Comparison of ENCODE assay signal across 9 mouse cellular contexts in the genomic region with DNA sequence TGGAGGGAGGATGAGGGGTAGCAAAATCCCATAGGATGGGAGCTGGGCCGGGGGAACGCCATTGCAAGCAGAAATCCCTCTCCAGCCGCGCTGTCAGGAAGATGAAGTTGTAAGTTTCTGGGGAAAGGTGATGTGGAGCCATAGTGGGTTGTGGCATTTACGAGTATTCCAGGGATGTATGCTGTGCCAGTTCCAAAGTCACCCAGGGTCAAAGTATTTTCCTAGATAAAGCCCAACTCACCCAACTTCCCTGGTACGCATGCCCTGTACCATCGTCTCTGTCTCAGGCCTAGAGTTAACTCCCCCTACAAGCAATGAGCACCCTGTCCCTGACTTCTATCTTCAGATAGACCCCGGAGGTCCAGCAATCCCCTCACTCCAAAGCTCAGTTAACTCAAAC. TPM values are rescaled to one million over a fixed set of nuclear protein-coding genes. Genes with fewer than 3 reads are reported as not detected.
DNase-seq lines count a peak whose midpoint lies in the region; ATAC-seq and TF ChIP-seq lines count a peak whose summit lies in the region.
"Had no signal": no experiment of that assay in that cellular context is flagged by ENCODE, and none has a peak within 500 bp of the region (broad histone marks: within the 10 kb centered on the region; RNA-seq: fewer than 3 reads in every experiment).

No protein-coding gene starts in this region.

- no peak overlapping the region for H3K27ac ChIP-seq in kidney, adult 2 months (ENCODE audit: insufficient read depth, low read depth, low read length)
- no peak overlapping the region for H3K27ac ChIP-seq in ES-Bruce4 (ENCODE audit: insufficient read depth, low read length)
- no peak overlapping the region for H3K27ac ChIP-seq in embryonic facial prominence, embryonic 10.5 days (replicated peaks)
- no peak overlapping the region for H3K27ac ChIP-seq in limb, embryonic 13.5 days

- H3K9me3 ChIP-seq in ES-Bruce4 (replicated peaks; ENCODE audit: control insufficient read depth, insufficient read depth, low read length, poor library complexity, severe bottlenecking), result no peaks in the 10 kb centered on the region
- H3K9me3 ChIP-seq in embryonic facial prominence, embryonic 10.5 days, result no peaks in the 10 kb centered on the region
- H3K9me3 ChIP-seq in limb, embryonic 13.5 days, result no peaks in the 10 kb centered on the region

- no peak for ATAC-seq in limb, embryonic 13.5 days (ENCODE audit: low FRiP score, low read depth)
- ATAC-seq in CD4-positive, CD25-positive, alpha-beta regulatory T cell, adult 4 months, result no peak

- no peaks in the 10 kb centered on the region for H3K36me3 ChIP-seq in kidney, adult 2 months (ENCODE audit: control insufficient read depth, insufficient read depth, low read length)
- peaks cover 9% of the 10 kb centered on the region for H3K36me3 ChIP-seq in ES-Bruce4 (ENCODE audit: control insufficient read depth, insufficient read depth, low read length, poor library complexity, severe bottlenecking)
- peaks cover 47% of the 10 kb centered on the region for H3K36me3 ChIP-seq in embryonic facial prominence, embryonic 10.5 days (replicated peaks)
- peaks cover 42% of the 10 kb centered on the region for H3K36me3 ChIP-seq in limb, embryonic 13.5 days

- no peaks in the 10 kb centered on the region for H3K27me3 ChIP-seq in kidney, adult 2 months (replicated peaks; ENCODE audit: control insufficient read depth, insufficient read depth, low read length)
- H3K27me3 ChIP-seq in ES-Bruce4 (ENCODE audit: control insufficient read depth, insufficient read depth, low read length, poor library complexity, severe bottlenecking), result no peaks in the 10 kb centered on the region
- peaks cover 14% of the 10 kb centered on the region for H3K27me3 ChIP-seq in embryonic facial prominence, embryonic 10.5 days (replicated peaks; ENCODE audit: low read depth, poor library complexity, severe bottlenecking)
- peaks cover 13% of the 10 kb centered on the region for H3K27me3 ChIP-seq in limb, embryonic 13.5 days

- no peak for TF ChIP-seq POLR2A in kidney, adult 2 months (IDR thresholded peaks at IDR 0.05; ENCODE audit: low read depth, low read length)
- TF ChIP-seq POLR2A in ES-Bruce4 (IDR thresholded peaks at IDR 0.05; ENCODE audit: insufficient read depth, low read length), result no peak

- peak overlapping the region; percentile 37; the same call in 1 of the 2 replicates for H3K4me3 ChIP-seq in kidney, adult 2 months (ENCODE audit: insufficient read depth, low read depth, low read length)
- H3K4me3 ChIP-seq in ES-Bruce4 (ENCODE audit: low read depth, low read length), result peak overlapping the region; percentile 41
- H3K4me3 ChIP-seq in embryonic facial prominence, embryonic 10.5 days, result peak overlapping the region; percentile 41
- H3K4me3 ChIP-seq in limb, embryonic 13.5 days, result no peak overlapping the region

- TF ChIP-seq EP300 in ES-Bruce4 (IDR thresholded peaks at IDR 0.05; ENCODE audit: insufficient read depth, low read depth, low read length), result no peak

- peak overlapping the region; percentile 54 for H3K4me2 ChIP-seq in limb, embryonic 13.5 days (replicated peaks)

- no peak for TF ChIP-seq CTCF in kidney, adult 2 months (conservative IDR thresholded peaks at IDR 0.05; ENCODE audit: insufficient read depth, insufficient read length, low read depth, low read length)
- TF ChIP-seq CTCF in ES-Bruce4 (IDR thresholded peaks at IDR 0.05; ENCODE audit: low read depth, low read length), result no peak

- peaks cover 10% of the 10 kb centered on the region; the same call in 1 of the 2 replicates for H3K4me1 ChIP-seq in kidney, adult 2 months (ENCODE audit: control insufficient read depth, insufficient read depth, low read length)
- H3K4me1 ChIP-seq in ES-Bruce4 (ENCODE audit: control insufficient read depth, insufficient read depth, low read length), result no peaks in the 10 kb centered on the region
- H3K4me1 ChIP-seq in embryonic facial prominence, embryonic 10.5 days, result peaks cover 10% of the 10 kb centered on the region
- 0 out of 2 replicates have a peak, but pooled peaks cover 9% of the 10 kb centered on the region for H3K4me1 ChIP-seq in limb, embryonic 13.5 days

- peak; percentile 23 for DNase-seq in kidney, adult 2 months
- DNase-seq in kidney, postnatal 14 days, result no peak
- no peak for DNase-seq in embryonic facial prominence, embryonic 10.5 days (ENCODE audit: low spot score)
- DNase-seq in embryo, embryonic 11 days, result no peak
- DNase-seq in cerebellum, adult 9-11 months, result no peak
- DNase-seq: thymus, postnatal 4 days had no signal

- WGBS in kidney, adult 2 months, result 54% methylated on average over 8 of the region's 8 CpGs
- 59% methylated on average over 8 of the region's 8 CpGs for WGBS in embryonic facial prominence, embryonic 10.5 days
- 63% methylated on average over 8 of the region's 8 CpGs for WGBS in limb, embryonic 13.5 days

- no peak overlapping the region for H3K9ac ChIP-seq in ES-Bruce4 (ENCODE audit: low read depth, poor library complexity, severe bottlenecking)
- peak overlapping the region; percentile 48; the same call in 1 of the 2 replicates for H3K9ac ChIP-seq in limb, embryonic 13.5 days

RNA-seq across cellular contexts. Expression of a gene that starts 0.4 kb away (rescaled TPM):
- polyA plus RNA-seq in kidney, adult 2 months (2012; rRNA removed), result 30.2 and 37.5 TPM in 2 replicates
- polyA plus RNA-seq in ES-Bruce4 (2011; ENCODE audit: insufficient read depth, insufficient read length, low read depth, missing spikeins), result 0.99 and 1.4 TPM in 2 replicates
- polyA plus RNA-seq in embryonic facial prominence, embryonic 10.5 days (2016; fragmentation: Nextera tagmentation; extraction: Ambion mirVana), result 0.47 and 0.80 TPM in 2 replicates
- polyA plus RNA-seq in limb, embryonic 13.5 days (2015; fragmentation: Nextera tagmentation; extraction: Ambion mirVana), result 1.0 and 1.2 TPM in 2 replicates
- 1 to 10 TPM in 1 of 2 experiments, under 1 TPM in 1; 0.60 to 1.1 TPM for polyA plus RNA-seq in CD4-positive, CD25-positive, alpha-beta regulatory T cell, adult 4 months (2017; shearing (Covaris generic))

RNA-seq across cellular contexts. Expression of a gene that starts 10.1 kb away (rescaled TPM):
- polyA plus RNA-seq in kidney, adult 2 months (2012; rRNA removed), result 0.05 and 0.08 TPM in 2 replicates
- 2.2 TPM in 2 replicates for polyA plus RNA-seq in ES-Bruce4 (2011; ENCODE audit: insufficient read depth, insufficient read length, low read depth, missing spikeins)
- 0.14 and 0.24 TPM in 2 replicates for polyA plus RNA-seq in embryonic facial prominence, embryonic 10.5 days (2016; fragmentation: Nextera tagmentation; extraction: Ambion mirVana)
- polyA plus RNA-seq in limb, embryonic 13.5 days (2015; fragmentation: Nextera tagmentation; extraction: Ambion mirVana), result not detected in 2 replicates
- not detected for polyA plus RNA-seq in CD4-positive, CD25-positive, alpha-beta regulatory T cell, adult 4 months (2017; shearing (Covaris generic))

RNA-seq across cellular contexts. Expression of a gene that starts 30.5 kb away (rescaled TPM):
- polyA plus RNA-seq in kidney, adult 2 months (2012; rRNA removed), result 9.0 and 10.9 TPM in 2 replicates
- polyA plus RNA-seq in ES-Bruce4 (2011; ENCODE audit: insufficient read depth, insufficient read length, low read depth, missing spikeins), result 36.5 and 37.3 TPM in 2 replicates
- 53.5 and 56.5 TPM in 2 replicates for polyA plus RNA-seq in embryonic facial prominence, embryonic 10.5 days (2016; fragmentation: Nextera tagmentation; extraction: Ambion mirVana)
- 54.5 and 58.5 TPM in 2 replicates for polyA plus RNA-seq in limb, embryonic 13.5 days (2015; fragmentation: Nextera tagmentation; extraction: Ambion mirVana)
- 10 to 100 TPM; 51.1 to 80.3 TPM for polyA plus RNA-seq in CD4-positive, CD25-positive, alpha-beta regulatory T cell, adult 4 months (2017; shearing (Covaris generic))

RNA-seq across cellular contexts. Expression of a gene that starts 30.6 kb away (rescaled TPM):
- 47.1 and 63.3 TPM in 2 replicates for polyA plus RNA-seq in kidney, adult 2 months (2012; rRNA removed)
- polyA plus RNA-seq in ES-Bruce4 (2011; ENCODE audit: insufficient read depth, insufficient read length, low read depth, missing spikeins), result 40.2 and 41.0 TPM in 2 replicates
- 63.9 and 67.3 TPM in 2 replicates for polyA plus RNA-seq in embryonic facial prominence, embryonic 10.5 days (2016; fragmentation: Nextera tagmentation; extraction: Ambion mirVana)
- 59.5 and 62.8 TPM in 2 replicates for polyA plus RNA-seq in limb, embryonic 13.5 days (2015; fragmentation: Nextera tagmentation; extraction: Ambion mirVana)
- 10 to 100 TPM; 43.3 to 70.0 TPM for polyA plus RNA-seq in CD4-positive, CD25-positive, alpha-beta regulatory T cell, adult 4 months (2017; shearing (Covaris generic))

RNA-seq across cellular contexts. Expression of a gene that starts 47.6 kb away (rescaled TPM):
- polyA plus RNA-seq in kidney, adult 2 months (2012; rRNA removed), result 0.04 and 0.06 TPM in 2 replicates
- polyA plus RNA-seq in ES-Bruce4 (2011; ENCODE audit: insufficient read depth, insufficient read length, low read depth, missing spikeins), result 1.4 and 1.6 TPM in 2 replicates
- polyA plus RNA-seq in embryonic facial prominence, embryonic 10.5 days (2016; fragmentation: Nextera tagmentation; extraction: Ambion mirVana), result 6.2 and 6.8 TPM in 2 replicates
- polyA plus RNA-seq in limb, embryonic 13.5 days (2015; fragmentation: Nextera tagmentation; extraction: Ambion mirVana), result 0.67 and 0.87 TPM in 2 replicates
- not detected for polyA plus RNA-seq in CD4-positive, CD25-positive, alpha-beta regulatory T cell, adult 4 months (2017; shearing (Covaris generic))

Comparison
In these comparisons a context has a peak if more than half of its experiments do, and no peak if none do; other contexts are left out.
1. RNA of a gene that starts 0.4 kb away (polyA plus RNA-seq): 30.2 to 37.5 TPM in kidney, adult 2 months; 1.0 to 1.2 TPM in limb, embryonic 13.5 days, 0.60 to 1.1 TPM in CD4-positive, CD25-positive, alpha-beta regulatory T cell, adult 4 months, 0.99 to 1.4 TPM in ES-Bruce4 and 0.47 to 0.80 TPM in embryonic facial prominence, embryonic 10.5 days; every median in the first group is over 10 times any median in the second.